Mouse (Mus musculus): ENCODE measurements around the gene Pip5k1b. TPM values are rescaled to one million over a fixed set of nuclear protein-coding genes. Genes with fewer than 3 reads are reported as not detected.

Pip5k1b gene
- polyA plus RNA-seq, 1 experiment from 2014 or later, result 22.1 TPM

DNA sequence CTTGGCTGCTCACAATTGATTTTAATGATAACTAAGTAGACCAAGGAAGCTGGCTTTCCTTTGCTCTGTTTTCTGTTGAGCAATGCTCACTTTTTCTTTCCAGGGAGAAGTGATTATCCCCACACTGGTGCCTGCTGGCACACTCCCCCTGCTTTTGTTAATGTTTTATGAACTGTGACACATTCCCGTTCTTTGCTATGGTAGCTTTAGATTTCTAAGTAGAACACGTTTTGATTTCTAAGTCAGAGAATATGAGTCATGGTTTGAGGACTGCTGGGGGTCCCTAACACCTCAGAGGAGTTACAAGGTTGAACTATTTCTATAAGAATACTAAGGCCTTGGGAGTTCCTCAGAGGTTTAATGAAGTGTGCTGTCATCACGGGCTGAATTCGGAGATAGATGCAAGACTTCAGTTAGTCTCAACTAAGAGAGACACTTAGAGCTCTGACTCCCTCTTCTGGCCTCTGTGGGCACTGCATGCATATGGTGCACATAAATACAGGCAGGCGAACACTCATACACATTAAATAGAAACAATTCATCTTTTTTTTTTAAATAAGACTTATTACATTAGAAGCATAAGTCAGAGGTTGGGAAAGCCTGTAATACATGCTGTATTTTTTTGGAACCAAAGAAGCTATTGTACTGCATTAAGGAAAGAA is 203.2 kb downstream of the Pip5k1b start:
- Histone ChIP-seq H3K36me3 (ENCODE audit: control insufficient read depth, insufficient read depth, low read length) (no peaks in the 10 kb centered on the region; the same call in 1 of the 2 replicates), H3K27me3 (replicated peaks; ENCODE audit: control insufficient read depth, insufficient read depth, low read length) (no peaks in the 10 kb centered on the region), H3K4me1 (ENCODE audit: control insufficient read depth, insufficient read depth, low read length) (no peaks in the 10 kb centered on the region), H3K27ac (ENCODE audit: low read length) (no peak overlapping the region), H3K9ac (ENCODE audit: low read depth, low read length) (no peak overlapping the region), H3K4me2 (ENCODE audit: low read depth, low read length) (no peak overlapping the region), H3K9me3 (ENCODE audit: control insufficient read depth, low read length) (no peaks in the 10 kb centered on the region), H3K4me3 (ENCODE audit: low read length) (no peak overlapping the region)
- no peak for ATAC-seq
- WGBS, result 86% methylated on average over 5 of the region's 5 CpGs

DNA sequence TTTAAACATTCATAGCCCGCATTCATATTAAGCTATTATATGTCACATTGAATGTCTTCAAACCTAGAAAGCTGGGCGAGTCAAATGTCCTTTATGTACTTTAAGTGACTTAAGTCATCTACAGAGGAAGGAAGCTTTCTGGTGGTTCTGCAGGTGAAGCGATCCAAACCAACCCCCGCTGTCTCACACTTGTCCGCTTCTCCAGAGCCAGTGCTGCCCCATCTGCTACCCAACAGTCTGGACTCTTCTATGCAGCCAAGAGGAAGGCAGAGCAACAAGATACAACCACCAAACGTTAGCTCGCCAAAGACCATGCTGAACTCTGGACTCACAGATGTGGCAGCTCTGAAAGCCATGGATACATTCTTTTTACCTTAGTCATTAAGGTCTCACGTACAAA is 211.2 kb downstream of the Pip5k1b start:
- Histone ChIP-seq H3K9ac (ENCODE audit: low read depth, low read length) (no peak overlapping the region), H3K27ac (ENCODE audit: low read length) (no peak overlapping the region), H3K9me3 (ENCODE audit: control insufficient read depth, low read length) (no peaks in the 10 kb centered on the region), H3K36me3 (ENCODE audit: control insufficient read depth, insufficient read depth, low read length) (no peaks in the 10 kb centered on the region), H3K27me3 (replicated peaks; ENCODE audit: control insufficient read depth, insufficient read depth, low read length) (no peaks in the 10 kb centered on the region), H3K4me1 (ENCODE audit: control insufficient read depth, insufficient read depth, low read length) (0 out of 2 replicates have a peak, but pooled peaks cover 4% of the 10 kb centered on the region), H3K4me3 (ENCODE audit: low read length) (no peak overlapping the region), H3K4me2 (ENCODE audit: low read depth, low read length) (no peak overlapping the region)
- 89% methylated on average over 8 of the region's 8 CpGs for WGBS
- no peak for ATAC-seq

DNA sequence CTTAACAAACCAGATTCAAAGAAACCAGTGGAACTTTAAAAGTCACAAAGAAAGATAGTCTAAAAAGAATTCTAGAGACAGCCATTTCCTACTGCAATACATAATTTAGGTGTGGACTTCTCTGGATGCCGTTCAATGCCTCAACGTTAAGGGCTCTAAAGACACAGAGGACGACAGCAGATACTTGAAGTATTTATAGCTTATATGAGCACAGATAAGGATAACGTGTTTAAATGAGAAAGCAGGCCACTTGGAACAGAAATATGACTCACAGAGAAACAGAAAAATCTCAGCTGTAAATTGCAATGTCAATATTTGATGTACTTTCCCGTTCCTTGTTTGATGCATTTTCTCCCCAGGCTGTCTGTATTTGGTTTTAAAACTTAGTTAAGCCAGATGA is 212.9 kb downstream of the Pip5k1b start:
- Histone ChIP-seq H3K4me2 (ENCODE audit: low read depth, low read length) (no peak overlapping the region), H3K9ac (ENCODE audit: low read depth, low read length) (no peak overlapping the region), H3K4me1 (ENCODE audit: control insufficient read depth, insufficient read depth, low read length) (0 out of 2 replicates have a peak, but pooled peaks cover 4% of the 10 kb centered on the region), H3K9me3 (ENCODE audit: control insufficient read depth, low read length) (no peaks in the 10 kb centered on the region), H3K4me3 (ENCODE audit: low read length) (no peak overlapping the region), H3K27ac (ENCODE audit: low read length) (no peak overlapping the region), H3K27me3 (replicated peaks; ENCODE audit: control insufficient read depth, insufficient read depth, low read length) (no peaks in the 10 kb centered on the region), H3K36me3 (ENCODE audit: control insufficient read depth, insufficient read depth, low read length) (no peaks in the 10 kb centered on the region)
- ATAC-seq, result peak; percentile 40; the same call in 1 of the 2 replicates
- WGBS, result 29% methylated on average over 5 of the region's 5 CpGs

DNA sequence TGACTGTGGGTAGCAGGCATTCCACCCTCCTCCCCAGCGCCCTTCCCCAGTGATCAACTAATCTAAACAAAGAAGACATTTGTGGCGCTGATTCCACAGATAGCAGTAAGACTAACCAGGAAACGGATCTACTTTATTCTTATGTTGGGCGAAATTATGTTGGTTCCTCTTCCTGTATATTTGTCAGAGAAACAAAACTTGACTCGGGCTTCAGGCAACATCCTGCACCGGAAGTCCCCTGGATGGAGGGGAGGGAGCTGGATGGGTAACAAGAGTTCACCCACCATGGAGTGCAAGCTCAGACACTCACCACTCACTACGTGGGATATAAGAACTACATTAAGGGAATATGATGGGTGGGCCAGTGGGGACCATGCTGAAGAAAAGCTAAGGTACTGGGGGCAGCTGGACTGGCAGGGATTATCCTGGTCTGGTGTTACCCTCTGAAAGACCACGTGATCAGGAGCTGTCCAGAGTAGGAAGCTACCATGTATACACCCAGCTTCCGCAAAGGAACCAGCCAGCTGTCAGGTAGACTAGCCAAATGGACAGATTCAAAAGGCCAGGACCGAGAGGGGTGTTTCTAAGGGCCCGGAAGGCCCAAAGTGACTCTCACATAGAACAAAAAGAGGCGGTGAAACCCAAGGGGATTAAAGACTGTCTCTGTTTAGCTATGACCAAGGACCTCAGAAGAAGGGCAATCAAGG is 219.1 kb downstream of the Pip5k1b start:
- ATAC-seq, result no peak

DNA sequence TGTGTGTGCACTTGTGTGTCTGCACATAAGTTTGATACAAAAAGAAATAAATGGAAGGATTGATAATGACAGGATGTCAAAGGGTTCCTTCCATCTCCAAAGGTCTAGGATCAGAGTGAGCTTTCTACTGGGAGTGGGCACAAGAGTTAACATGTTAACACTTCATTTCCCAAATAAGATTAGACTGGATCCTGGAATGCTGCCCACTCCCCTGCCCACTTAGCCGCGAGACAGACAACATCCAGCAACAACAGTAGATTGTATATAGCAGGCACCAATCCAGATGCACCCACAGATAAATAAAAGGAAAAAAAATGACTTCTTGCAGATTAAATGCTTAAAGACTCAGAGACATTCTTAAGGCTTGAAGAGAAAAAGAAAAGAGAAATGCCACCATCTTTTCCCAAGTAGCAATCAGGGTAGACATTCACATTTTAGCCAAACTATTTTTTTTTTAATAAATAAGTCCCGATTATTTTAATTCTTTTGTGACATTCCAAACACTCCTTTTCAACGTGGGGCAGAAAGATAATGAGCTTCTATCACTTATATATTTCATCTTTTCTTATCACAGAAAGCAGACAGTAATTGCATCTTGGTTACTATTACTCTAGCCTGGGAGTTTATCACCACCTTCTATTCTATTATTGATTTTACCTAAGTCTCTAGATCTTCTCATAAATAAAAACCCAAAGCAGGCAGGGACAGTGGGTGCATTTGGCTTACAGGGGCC is 219.9 kb downstream of the Pip5k1b start:
- Histone ChIP-seq H3K27ac (ENCODE audit: low read length) (no peak overlapping the region), H3K27me3 (replicated peaks; ENCODE audit: control insufficient read depth, insufficient read depth, low read length) (no peaks in the 10 kb centered on the region), H3K36me3 (ENCODE audit: control insufficient read depth, insufficient read depth, low read length) (no peaks in the 10 kb centered on the region), H3K4me2 (ENCODE audit: low read depth, low read length) (no peak overlapping the region), H3K4me1 (ENCODE audit: control insufficient read depth, insufficient read depth, low read length) (no peaks in the 10 kb centered on the region), H3K9me3 (ENCODE audit: control insufficient read depth, low read length) (no peaks in the 10 kb centered on the region), H3K9ac (ENCODE audit: low read depth, low read length) (no peak overlapping the region), H3K4me3 (ENCODE audit: low read length) (no peak overlapping the region)
- ATAC-seq, result no peak
- WGBS, result 53% methylated on average over 4 of the region's 4 CpGs

More for the DNA sequence above, 219.1 kb downstream of the Pip5k1b start:
- no peaks in the 10 kb centered on the region for H3K9me3 ChIP-seq (ENCODE audit: control insufficient read depth, low read length)
- H3K4me2 ChIP-seq (ENCODE audit: low read depth, low read length), result no peak overlapping the region
- H3K4me1 ChIP-seq (ENCODE audit: control insufficient read depth, insufficient read depth, low read length), result no peaks in the 10 kb centered on the region
- no peaks in the 10 kb centered on the region for H3K27me3 ChIP-seq (replicated peaks; ENCODE audit: control insufficient read depth, insufficient read depth, low read length)
- no peaks in the 10 kb centered on the region for H3K36me3 ChIP-seq (ENCODE audit: control insufficient read depth, insufficient read depth, low read length)
- H3K27ac ChIP-seq (ENCODE audit: low read length), result no peak overlapping the region
- 51% methylated on average over 12 of the region's 12 CpGs for WGBS
- H3K9ac ChIP-seq (ENCODE audit: low read depth, low read length), result no peak overlapping the region
- no peak overlapping the region for H3K4me3 ChIP-seq (ENCODE audit: low read length)

- Histone ChIP-seq H3K27me3 (replicated peaks; ENCODE audit: control insufficient read depth, insufficient read depth, low read length) (no peaks in the 10 kb centered on the region), H3K4me2 (ENCODE audit: low read depth, low read length) (no peak overlapping the region), H3K9me3 (ENCODE audit: control insufficient read depth, low read length) (no peaks in the 10 kb centered on the region), H3K4me3 (ENCODE audit: low read length) (no peak overlapping the region), H3K36me3 (ENCODE audit: control insufficient read depth, insufficient read depth, low read length) (no peaks in the 10 kb centered on the region), H3K27ac (ENCODE audit: low read length) (no peak overlapping the region), H3K9ac (ENCODE audit: low read depth, low read length) (no peak overlapping the region), H3K4me1 (ENCODE audit: control insufficient read depth, insufficient read depth, low read length) (peaks cover under 1% of the 10 kb centered on the region; the same call in 1 of the 2 replicates)
- no peak for ATAC-seq
- 50% methylated on average over 5 of the region's 5 CpGs for WGBS
Observed at GRCm38 (mm10) chr19:24332956-24333355, 222.7 kb downstream of the Pip5k1b start.

- no peak for ATAC-seq
- WGBS, result 70% methylated on average over 2 of the region's 2 CpGs
- no peaks in the 10 kb centered on the region for H3K36me3 ChIP-seq (ENCODE audit: control insufficient read depth, insufficient read depth, low read length)
- no peak overlapping the region for H3K27ac ChIP-seq (ENCODE audit: low read length)
- no peak overlapping the region for H3K9ac ChIP-seq (ENCODE audit: low read depth, low read length)
- H3K9me3 ChIP-seq (ENCODE audit: control insufficient read depth, low read length), result no peaks in the 10 kb centered on the region
- no peak overlapping the region for H3K4me2 ChIP-seq (ENCODE audit: low read depth, low read length)
- H3K27me3 ChIP-seq (replicated peaks; ENCODE audit: control insufficient read depth, insufficient read depth, low read length), result no peaks in the 10 kb centered on the region
- no peak overlapping the region for H3K4me3 ChIP-seq (ENCODE audit: low read length)
- peaks cover 2% of the 10 kb centered on the region; the same call in 1 of the 2 replicates for H3K4me1 ChIP-seq (ENCODE audit: control insufficient read depth, insufficient read depth, low read length)
Observed at GRCm38 (mm10) chr19:24331274-24331673, 224.4 kb downstream of the Pip5k1b start.

DNA sequence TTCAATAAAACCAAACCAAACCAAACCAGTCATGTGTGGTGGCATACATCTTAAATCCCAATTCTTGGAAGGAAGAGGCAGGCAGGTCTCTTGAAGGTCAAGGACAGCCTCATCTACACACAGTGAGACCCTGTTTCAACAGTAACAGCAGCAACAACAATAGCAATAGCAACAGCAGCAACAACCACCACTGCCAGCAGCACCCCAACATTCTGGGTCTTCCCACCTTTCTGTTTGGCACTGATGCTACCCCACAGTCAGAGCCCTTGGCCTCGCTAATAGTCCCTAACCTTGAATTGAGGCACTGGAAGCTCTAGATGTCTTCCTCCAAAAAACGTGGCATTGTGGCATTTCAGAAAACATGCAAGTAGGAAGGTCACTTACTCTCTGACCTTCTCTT is 225.3 kb downstream of the Pip5k1b start:
- no peaks in the 10 kb centered on the region for H3K36me3 ChIP-seq (ENCODE audit: control insufficient read depth, insufficient read depth, low read length)
- no peak overlapping the region for H3K9ac ChIP-seq (ENCODE audit: low read depth, low read length)
- WGBS, result 83% methylated on average over 2 of the region's 2 CpGs
- H3K9me3 ChIP-seq (ENCODE audit: control insufficient read depth, low read length), result no peaks in the 10 kb centered on the region
- H3K27me3 ChIP-seq (replicated peaks; ENCODE audit: control insufficient read depth, insufficient read depth, low read length), result no peaks in the 10 kb centered on the region
- H3K4me3 ChIP-seq (ENCODE audit: low read length), result no peak overlapping the region
- H3K4me1 ChIP-seq (ENCODE audit: control insufficient read depth, insufficient read depth, low read length), result peaks cover 2% of the 10 kb centered on the region; the same call in 1 of the 2 replicates
- H3K4me2 ChIP-seq (ENCODE audit: low read depth, low read length), result no peak overlapping the region
- ATAC-seq, result no peak
- H3K27ac ChIP-seq (ENCODE audit: low read length), result no peak overlapping the region

DNA sequence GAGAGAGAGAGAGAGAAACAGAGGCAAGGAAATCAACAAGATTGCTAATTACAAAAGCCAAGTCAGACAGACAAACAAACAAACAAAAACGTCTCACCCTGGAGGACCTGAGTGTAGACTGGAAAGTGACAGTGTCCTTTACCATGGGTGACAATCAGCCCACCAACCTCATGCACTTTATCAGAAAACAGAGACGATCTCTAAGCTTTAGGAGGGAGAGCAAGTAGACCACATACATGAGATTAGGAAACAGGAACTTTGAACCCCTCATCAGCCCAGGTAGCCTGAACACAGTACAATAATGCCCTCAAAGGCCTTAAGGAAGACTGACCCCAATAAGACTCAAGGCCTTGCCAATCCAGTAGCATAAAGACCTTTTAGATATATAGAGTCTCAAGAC is 227.8 kb downstream of the Pip5k1b start:
- 48% methylated on average over 2 of the region's 2 CpGs for WGBS
- H3K27me3 ChIP-seq (replicated peaks; ENCODE audit: control insufficient read depth, insufficient read depth, low read length), result no peaks in the 10 kb centered on the region
- no peaks in the 10 kb centered on the region for H3K9me3 ChIP-seq (ENCODE audit: control insufficient read depth, low read length)
- H3K27ac ChIP-seq (ENCODE audit: low read length), result no peak overlapping the region; the same call in 1 of the 2 replicates
- H3K36me3 ChIP-seq (ENCODE audit: control insufficient read depth, insufficient read depth, low read length), result no peaks in the 10 kb centered on the region
- no peak for ATAC-seq
- H3K4me3 ChIP-seq (ENCODE audit: low read length), result no peak overlapping the region
- H3K4me1 ChIP-seq (ENCODE audit: control insufficient read depth, insufficient read depth, low read length), result peaks cover 12% of the 10 kb centered on the region
- H3K9ac ChIP-seq (ENCODE audit: low read depth, low read length), result no peak overlapping the region
- no peak overlapping the region for H3K4me2 ChIP-seq (ENCODE audit: low read depth, low read length)
